Mouse (Mus musculus) heart, adult 2 months (tissue): ENCODE results near the gene Aldh3b1. TPM values are rescaled to one million over a fixed set of nuclear protein-coding genes. Genes with fewer than 3 reads are reported as not detected.
"Not testable (repeated sequence)": the region's sequence is repeated elsewhere in the genome, so short reads cannot be mapped to it uniquely, and the experiment has no call there.

ENCODE experiments used
- DNase-seq, 2 experiments: peaks; one replicate each; pipeline ENCODE4 v3.0.0; 2021
- H3K27ac ChIP-seq: fragments of 200-600 bp; 2 replicates; pipeline ENCODE4 v1.8.1; 2022
- H3K27me3 ChIP-seq: fragments of 200-500 bp; 2 replicates; pipeline ENCODE4 v1.6.1; 2012; ENCODE audit warnings: mild to moderate bottlenecking, low read length, inconsistent platforms, mixed read lengths; ENCODE audit not compliant: control insufficient read depth, insufficient read depth
- H3K36me3 ChIP-seq: fragments of 200-500 bp; 2 replicates; pipeline ENCODE4 v1.6.1; 2012; ENCODE audit warnings: low read length, inconsistent platforms; ENCODE audit not compliant: control insufficient read depth, insufficient read depth
- H3K4me1 ChIP-seq: fragments of 200-500 bp; 2 replicates; pipeline ENCODE4 v1.6.1; 2011; ENCODE audit warnings: low read length; ENCODE audit not compliant: control insufficient read depth, insufficient read depth
- H3K4me3 ChIP-seq: fragments of 200-600 bp; 2 replicates; pipeline ENCODE4 v1.8.1; 2022
- H3K79me2 ChIP-seq: fragments of 200-500 bp; replicated peaks from 2 replicates; pipeline ENCODE4 v1.6.1; 2012; ENCODE audit warnings: mild to moderate bottlenecking, inconsistent platforms, low read length, moderate library complexity, mixed read lengths; ENCODE audit not compliant: control insufficient read depth, insufficient read depth
- H3K9ac ChIP-seq: fragments of 200-500 bp; 2 replicates; pipeline ENCODE4 v1.6.1; 2012; ENCODE audit warnings: low read depth, mild to moderate bottlenecking, control low read depth, inconsistent platforms, low read length, mixed read lengths
- CTCF ChIP-seq: fragments of 200-600 bp; IDR thresholded peaks from 2 replicates; pipeline ENCODE4 v1.8.1; 2022; ENCODE audit warnings: antibody characterized with exemption, mild to moderate bottlenecking, moderate library complexity
- EP300 ChIP-seq: fragments of 200-500 bp; IDR thresholded peaks from 2 replicates; pipeline ENCODE4 v1.6.1; 2011; ENCODE audit warnings: low read depth, low read length, control low read depth; ENCODE audit not compliant: insufficient read depth
- POLR2A ChIP-seq: fragments of 200-500 bp; IDR thresholded peaks from 2 replicates; pipeline ENCODE4 v1.6.1; 2011; ENCODE audit warnings: mild to moderate bottlenecking, low read depth, low read length, control low read depth; ENCODE audit not compliant: insufficient read depth
- WGBS: fragments of 180-500 bp; shearing (Covaris S2); methylation state at CpG from one replicate; pipeline ENCODE4 v1.1.7; 2018; 5-methylcytosine and 5-hydroxymethylcytosine counted together
- intact Hi-C: fragments of 180-260 bp; cut with DNase I; formaldehyde crosslinking; loops from one replicate; pipeline ENCODE4 v1.15.1; 2025
- polyA plus RNA-seq: library from polyadenylated mRNA; depleted of rRNA; stranded (reverse); fragments of >200 nt; gene quantifications from 2 replicates; pipeline ENCODE4 v1.2.3, GENCODE M21; 2012
- total RNA-seq, 2 experiments: library from RNA; stranded (reverse); gene quantifications; 2 replicates each; pipeline ENCODE4 v1.2.3; 2021

Gene Aldh3b1
- total and polyA plus RNA-seq, 3 experiments = 1.6 to 4.8 (median 1.7) TPM

DNA sequence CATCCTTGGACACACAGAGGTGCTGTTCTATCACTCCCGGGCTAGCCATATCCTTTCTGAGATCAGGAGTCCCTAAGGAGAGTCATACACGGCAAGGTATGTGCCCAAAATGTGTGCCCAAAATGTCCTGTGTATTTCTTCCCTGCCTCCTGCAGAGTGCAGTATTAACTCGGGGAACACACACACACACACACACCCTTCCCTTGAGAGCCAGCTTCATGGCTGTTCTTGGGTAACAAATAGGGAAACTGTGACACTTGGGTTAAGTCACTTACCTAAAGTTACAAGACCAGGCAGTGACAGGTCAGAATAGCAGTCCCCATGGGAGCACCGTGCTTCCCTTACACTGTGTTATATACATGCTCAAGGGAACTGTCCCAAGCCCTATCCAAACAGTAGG, 34.4 kb upstream of the Aldh3b1 start:
- H3K4me1 ChIP-seq = no peaks in the 10 kb centered on the region
- WGBS = 61% methylated on average over 4 of the region's 4 CpGs
- no peaks in the 10 kb centered on the region for H3K27me3 ChIP-seq
- H3K27ac ChIP-seq = no peak overlapping the region
- intact Hi-C loops = no loop called here
- H3K4me3 ChIP-seq = no peak overlapping the region
- no peak for DNase-seq
- no peaks in the 10 kb centered on the region for H3K36me3 ChIP-seq
- no peaks in the 10 kb centered on the region for H3K79me2 ChIP-seq
- no peak for TF ChIP-seq POLR2A
- no peak for TF ChIP-seq CTCF
- TF ChIP-seq EP300 = no peak
- H3K9ac ChIP-seq = no peak overlapping the region

DNA sequence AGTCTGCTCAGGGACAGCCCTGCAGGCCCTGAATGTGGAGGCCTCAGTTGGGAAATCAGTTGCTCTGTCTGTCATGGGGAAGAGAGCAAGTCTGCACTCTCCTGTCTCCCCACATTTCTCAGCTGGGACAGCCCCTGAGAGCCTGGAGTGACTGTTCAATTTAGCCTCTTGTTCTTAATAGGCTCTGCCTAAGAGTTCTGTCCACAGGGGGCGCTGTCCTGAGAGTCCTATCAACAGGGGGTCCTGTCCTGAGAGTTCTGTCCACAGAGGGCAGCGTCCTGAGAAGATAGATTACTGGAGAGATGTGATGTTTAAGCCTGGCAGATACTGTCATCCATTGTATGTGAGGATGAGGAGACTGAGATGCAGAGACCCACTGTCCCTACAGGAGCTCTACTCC, 32.9 kb upstream of the Aldh3b1 start:
- Histone ChIP-seq H3K27ac (no peak overlapping the region), H3K27me3 (no peaks in the 10 kb centered on the region), H3K79me2 (no peaks in the 10 kb centered on the region), H3K9ac (no peak overlapping the region), H3K4me1 (no peaks in the 10 kb centered on the region), H3K36me3 (no peaks in the 10 kb centered on the region), H3K4me3 (no peak overlapping the region)
- TF ChIP-seq POLR2A (no peak), CTCF (peak; percentile 41)
- no peak for DNase-seq
- WGBS = 19% methylated on average over 2 of the region's 2 CpGs
- intact Hi-C loops = no loop called here

DNA sequence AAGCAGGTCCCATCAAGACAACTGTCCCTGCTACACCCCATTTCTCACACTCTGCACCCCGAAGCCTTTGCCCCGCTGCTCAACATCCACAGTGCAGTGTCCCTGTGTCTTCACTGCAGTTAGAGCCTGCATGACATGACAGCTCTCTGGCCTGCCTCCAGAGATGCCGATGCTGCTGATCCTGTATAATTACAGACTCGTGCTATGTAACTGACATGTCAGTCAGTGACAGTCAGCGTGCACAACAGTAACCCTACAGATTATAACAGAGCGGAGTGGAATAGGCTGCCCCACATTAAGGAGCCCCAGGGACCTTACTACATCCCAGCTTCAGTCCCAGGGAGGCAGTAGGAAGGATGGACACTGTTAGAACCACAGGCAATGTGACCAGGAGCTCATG, 32.2 kb upstream of the Aldh3b1 start:
- not testable (repeated sequence) for H3K9ac ChIP-seq, H3K4me1 ChIP-seq
- WGBS = 72% methylated on average over 6 of the region's 6 CpGs

DNA sequence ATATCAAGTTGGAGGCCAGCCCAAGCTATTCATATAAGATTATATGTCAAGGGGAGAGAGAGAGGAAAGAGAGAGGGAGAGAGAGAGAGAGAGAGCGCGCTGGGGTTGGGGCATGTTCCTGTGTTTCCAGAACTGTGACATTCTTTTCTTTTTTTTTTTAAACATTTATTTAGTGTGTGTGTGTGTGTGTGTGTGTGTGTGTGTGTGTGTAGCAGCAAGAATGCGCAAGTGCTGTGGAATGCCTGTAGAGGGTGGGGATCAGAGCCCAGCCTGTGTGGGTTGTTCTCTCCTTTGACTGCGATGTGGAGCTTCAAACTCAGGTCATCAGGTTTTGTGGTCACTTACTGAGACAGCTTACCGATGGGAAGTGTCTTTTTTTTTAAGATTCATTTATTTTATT, 30.6 kb upstream of the Aldh3b1 start:
- no peak for DNase-seq
- 78% methylated on average over 5 of the region's 5 CpGs for WGBS
- H3K4me3 ChIP-seq = no peak overlapping the region
- no peak overlapping the region for H3K9ac ChIP-seq
- H3K4me1 ChIP-seq = no peaks in the 10 kb centered on the region
- no peaks in the 10 kb centered on the region for H3K36me3 ChIP-seq
- TF ChIP-seq EP300 = no peak
- TF ChIP-seq POLR2A = no peak
- no peak for TF ChIP-seq CTCF
- H3K27me3 ChIP-seq = no peaks in the 10 kb centered on the region
- no peaks in the 10 kb centered on the region for H3K79me2 ChIP-seq
- intact Hi-C loops = no loop called here
- no peak overlapping the region for H3K27ac ChIP-seq

More for the DNA sequence above, 32.2 kb upstream of the Aldh3b1 start:
- H3K79me2 ChIP-seq, H3K36me3 ChIP-seq, DNase-seq, intact Hi-C loops, H3K27me3 ChIP-seq, H3K4me3 ChIP-seq, H3K27ac ChIP-seq: not testable (repeated sequence)

DNA sequence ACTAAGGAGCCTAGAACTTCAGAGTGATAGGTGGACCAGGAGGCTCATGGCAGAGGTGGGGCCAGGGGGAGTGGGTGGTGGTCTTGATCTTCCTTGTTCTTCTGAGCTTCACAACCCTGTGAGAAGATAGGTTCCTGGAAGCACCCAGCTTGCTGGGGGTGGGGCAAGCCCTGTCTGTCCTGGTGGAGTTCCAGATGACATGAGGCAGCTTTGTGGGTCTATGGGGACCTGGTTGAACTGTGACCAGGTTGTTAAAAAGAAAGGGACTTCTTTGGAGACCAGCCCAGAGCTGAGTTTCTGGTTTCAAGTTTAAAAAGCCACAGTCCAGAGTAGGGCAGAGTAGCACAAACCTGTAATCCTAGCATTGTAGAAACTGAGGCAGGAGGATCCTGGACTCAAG, 29.4 kb upstream of the Aldh3b1 start:
- TF ChIP-seq POLR2A = no peak
- Histone ChIP-seq H3K9ac (no peak overlapping the region), H3K36me3 (no peaks in the 10 kb centered on the region), H3K79me2 (no peaks in the 10 kb centered on the region), H3K4me3 (no peak overlapping the region), H3K27me3 (no peaks in the 10 kb centered on the region), H3K4me1 (no peaks in the 10 kb centered on the region), H3K27ac (no peak overlapping the region)
- DNase-seq = no peak
- intact Hi-C loops = no loop called here

DNA sequence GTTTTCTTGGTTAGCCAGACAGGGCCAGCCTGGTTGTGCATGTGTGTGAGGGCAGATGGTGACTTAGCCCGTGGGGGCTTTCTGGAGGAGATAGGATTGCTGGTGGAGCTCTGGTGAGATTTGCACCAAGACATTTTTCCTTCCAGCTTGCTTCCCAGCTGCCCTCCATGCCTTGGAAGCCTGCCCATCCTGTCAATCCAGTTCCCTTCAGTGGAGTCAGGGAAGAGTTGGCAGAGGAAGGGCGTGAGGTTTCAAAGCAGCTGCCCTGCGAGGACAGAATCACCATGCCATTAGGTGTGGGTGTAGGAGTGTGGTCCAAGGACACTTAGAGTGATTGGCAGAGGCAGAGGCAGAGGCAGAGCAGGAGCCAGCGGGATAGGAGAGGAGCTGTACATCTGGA, 28.9 kb upstream of the Aldh3b1 start, which contains the start of gene Aldh3b3:
Gene Aldh3b3 (plus strand): TSS at position 176 of the 400 bp plus-strand sequence.
- Histone ChIP-seq H3K4me3 (no peak within 1 kb of the TSS), H3K27ac (no peak within 1 kb of the TSS), H3K36me3 (no peaks in the 10 kb centered on the region), H3K79me2 (no peaks in the 10 kb centered on the region), H3K27me3 (no peaks in the 10 kb centered on the region), H3K4me1 (no peaks in the 10 kb centered on the region), H3K9ac (no peak within 1 kb of the TSS)
- intact Hi-C loops = no loop called here
- WGBS = 40% methylated on average over 4 of the region's 4 CpGs
- no peak for TF ChIP-seq POLR2A
- no peak for TF ChIP-seq CTCF
- 0 out of 2 replicates have a peak, but pooled peaks have one; percentile 16 for TF ChIP-seq EP300
- peak in 1 of 2 experiments; percentile 21 for DNase-seq

DNA sequence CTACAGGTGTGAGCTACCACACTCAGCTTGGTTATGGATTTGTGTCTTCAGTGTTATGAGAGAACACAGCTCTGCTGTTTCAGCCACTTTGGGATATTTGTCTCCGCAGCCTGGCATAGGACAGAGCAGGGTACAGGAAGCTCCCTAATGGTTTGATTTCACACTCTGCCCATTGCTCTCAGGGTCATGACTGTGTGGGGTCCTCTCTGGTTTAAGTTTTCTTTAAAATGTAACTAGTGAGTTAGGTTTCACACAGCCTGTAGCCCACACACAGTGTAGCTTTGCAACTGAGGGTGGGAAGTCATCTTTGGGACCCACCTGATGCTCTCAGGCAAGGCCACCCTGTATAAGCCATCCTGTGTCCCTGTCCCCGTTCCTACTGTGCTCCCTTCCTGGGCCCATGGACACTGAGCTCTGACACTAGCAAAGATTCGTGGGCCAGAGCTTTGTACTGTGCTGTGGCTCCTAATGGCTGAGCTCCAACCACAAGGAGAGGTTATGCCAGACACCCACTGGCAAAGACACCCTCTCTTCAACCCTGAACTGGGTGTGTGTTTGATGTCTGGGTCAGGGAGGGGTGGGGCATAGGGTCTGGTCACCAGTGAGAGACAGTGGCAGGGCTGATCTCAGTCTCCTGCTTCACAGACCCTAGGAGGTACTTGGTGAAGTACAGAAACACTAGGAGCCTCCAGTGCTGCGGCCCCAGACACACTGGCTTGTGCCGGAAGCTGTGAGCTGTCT, 27.9 kb upstream of the Aldh3b1 start:
- H3K27me3 ChIP-seq, H3K27ac ChIP-seq, H3K9ac ChIP-seq, H3K4me1 ChIP-seq, DNase-seq, H3K79me2 ChIP-seq, intact Hi-C loops, H3K36me3 ChIP-seq, H3K4me3 ChIP-seq: not testable (repeated sequence)
- WGBS = 76% methylated on average over 5 of the region's 5 CpGs
